Mouse (Mus musculus) adrenal gland, postnatal 25 days (tissue): ENCODE measurements around the gene Mrvi1. TPM values are rescaled to one million over a fixed set of nuclear protein-coding genes. Genes with fewer than 3 reads are reported as not detected.
A peak's percentile ranks its signal among the peaks of the same experiment; 100 is the strongest.

Experiments used
- DNase-seq: peaks from one replicate; pipeline ENCODE4 v3.0.0; 2021; ENCODE audit warnings: mixed read lengths
- total RNA-seq: library from RNA; stranded (reverse); gene quantifications from 2 replicates; pipeline ENCODE4 v1.2.3, GENCODE M21; 2021

Gene Mrvi1
- total RNA-seq, 1 experiment from 2014 or later = 9.1 TPM

GRCm38 (mm10) chr7:110823995-110824953 lies 158.0 kb downstream of the Mrvi1 start:
- DNase-seq = no peak

- no peak for DNase-seq
Observed at GRCm38 (mm10) chr7:110823593-110823992, 158.7 kb downstream of the Mrvi1 start.

GRCm38 (mm10) chr7:110823076-110823475 lies 159.2 kb downstream of the Mrvi1 start:
- DNase-seq = no peak

- DNase-seq = no peak
Observed at GRCm38 (mm10) chr7:110822055-110822454, 160.2 kb downstream of the Mrvi1 start.

- peak; percentile 80 for DNase-seq
Observed at GRCm38 (mm10) chr7:110821653-110822052, 160.6 kb downstream of the Mrvi1 start.

GRCm38 (mm10) chr7:110821068-110821467 lies 161.2 kb downstream of the Mrvi1 start:
- DNase-seq = no peak

- DNase-seq = no peak
Observed at GRCm38 (mm10) chr7:110818787-110819350, 163.4 kb downstream of the Mrvi1 start.

Other genes starting within 250 kb of the Mrvi1 start
- 18.9 and 24.6 TPM in 2 replicates for gene Ampd3, start 214.3 kb downstream of the Mrvi1 start, total RNA-seq
- gene Rnf141, start 138.0 kb downstream of the Mrvi1 start, total RNA-seq = 52.9 and 74.3 TPM in 2 replicates
- 3.8 and 5.9 TPM in 2 replicates for gene Lyve1, start 119.2 kb downstream of the Mrvi1 start, total RNA-seq
- 48.6 and 53.9 TPM in 2 replicates for gene Ctr9, start 46.5 kb upstream of the Mrvi1 start, total RNA-seq
- 875 and 903 TPM in 2 replicates for gene Eif4g2, start 100.6 kb upstream of the Mrvi1 start, total RNA-seq